Mouse (Mus musculus): Measurements from ENCODE around the gene Ktn1.

DNA sequence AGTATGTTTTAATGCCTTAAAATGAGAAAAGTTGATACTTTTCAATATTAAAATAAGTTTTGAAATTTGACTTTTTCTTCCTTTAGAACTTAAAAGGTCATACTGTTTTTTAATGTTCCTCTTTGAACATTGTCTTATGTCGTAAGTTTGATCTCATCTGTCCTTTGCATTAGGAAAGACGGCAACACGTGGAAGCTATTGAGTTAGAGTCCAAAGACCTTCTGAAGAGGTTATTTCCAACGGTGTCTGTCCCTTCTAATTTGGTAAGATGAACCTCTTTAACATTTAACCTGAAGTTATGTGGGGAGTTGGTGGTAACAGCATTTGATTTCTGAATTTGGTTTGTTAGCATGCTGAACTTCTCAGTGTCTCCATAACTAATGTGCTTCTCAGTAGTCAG, 71.8 kb downstream of the Ktn1 start:
- TF ChIP-seq CTCF (conservative IDR thresholded peaks at IDR 0.05; ENCODE audit: insufficient read depth, insufficient read length, low read depth, low read length) (no peak), POLR2A (IDR thresholded peaks at IDR 0.05; ENCODE audit: low read depth, low read length) (no peak)

Data from kidney, adult 2 months (tissue).